Mouse (Mus musculus): Measurements from ENCODE around the gene Six3. TPM values are rescaled to one million over a fixed set of nuclear protein-coding genes. Genes with fewer than 3 reads are reported as not detected.
A peak's percentile ranks its signal among the peaks of the same experiment; 100 is the strongest.

Gene Six3
- polyA plus RNA-seq, 1 experiment from 2014 or later, result 4.0 TPM

DNA sequence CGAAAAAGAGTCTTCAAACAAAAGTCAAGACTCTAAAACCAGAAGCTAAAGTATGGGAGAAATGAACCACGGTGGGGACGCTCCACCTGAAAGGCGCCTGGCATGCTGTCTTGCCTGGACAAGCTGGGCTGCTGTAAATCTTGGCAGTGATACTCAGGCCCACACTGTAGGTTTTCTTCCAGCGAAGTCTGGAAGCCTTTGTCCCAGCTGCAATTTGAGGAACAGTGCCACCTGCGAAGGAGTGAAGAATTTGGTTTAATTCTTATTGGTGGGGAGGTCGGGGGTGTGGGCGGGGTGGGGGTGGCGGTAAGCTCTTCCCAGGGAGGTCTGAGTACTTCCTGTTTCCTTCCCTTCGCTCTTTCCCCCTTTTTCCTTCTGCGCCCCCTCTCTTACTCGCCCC, 31.9 kb downstream of the Six3 start:
- Histone ChIP-seq H3K4me1 (peaks cover 16% of the 10 kb centered on the region), H3K27ac (replicated peaks) (peak overlapping the region; percentile 81), H3K4me3 (peak overlapping the region; percentile 56), H3K36me3 (no peaks in the 10 kb centered on the region), H3K9me3 (replicated peaks) (no peaks in the 10 kb centered on the region), H3K27me3 (ENCODE audit: low read depth, poor library complexity, severe bottlenecking) (peaks cover 94% of the 10 kb centered on the region)
- 9% methylated on average over 10 of the region's 12 CpGs for WGBS
- no peak for DNase-seq (ENCODE audit: low spot score)

DNA sequence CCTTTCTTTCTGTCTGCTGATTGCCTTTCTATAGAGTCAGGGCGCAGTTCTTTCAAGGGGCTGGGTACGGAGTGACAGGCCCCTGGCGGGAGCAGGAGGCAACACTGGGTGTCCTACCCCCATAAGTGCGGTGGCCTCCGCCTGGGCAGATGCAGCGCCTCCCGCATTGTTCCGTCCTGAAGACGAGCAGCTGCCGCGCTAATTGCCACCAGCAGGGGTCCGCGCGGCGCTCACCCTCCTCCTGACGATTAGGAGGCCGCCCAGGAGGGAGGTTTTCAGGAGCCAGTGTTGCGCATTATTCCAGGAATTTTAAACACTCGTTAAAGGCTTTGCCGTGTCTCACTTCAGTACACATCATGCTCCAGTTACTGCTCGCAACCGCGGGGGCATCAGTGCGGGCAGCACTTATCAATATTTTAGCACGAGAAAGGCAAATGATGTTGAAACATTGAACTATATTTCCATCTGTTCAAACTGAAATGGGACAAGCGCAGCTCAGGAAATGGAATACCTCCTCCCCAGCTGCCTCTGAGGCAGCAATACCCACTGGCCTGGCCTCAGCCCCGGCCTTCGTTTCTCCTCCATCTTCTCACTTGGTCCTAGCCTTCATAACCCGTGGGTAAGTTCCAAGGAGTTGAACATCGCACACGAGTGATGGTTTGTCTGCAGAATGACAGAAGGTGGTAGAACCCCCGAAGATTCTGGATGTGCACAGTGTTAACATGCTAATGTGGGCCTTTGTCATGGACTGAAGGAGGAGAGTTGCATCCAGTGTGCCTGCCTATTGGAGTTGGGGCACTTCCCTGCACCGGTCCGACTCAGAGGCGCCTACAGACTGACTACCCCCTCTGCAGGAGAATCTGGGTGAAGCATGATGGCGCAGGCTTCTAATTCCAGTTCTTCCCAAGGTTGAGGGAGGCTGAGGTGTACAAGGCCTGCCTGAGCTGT, 32.6 kb downstream of the Six3 start:
- Histone ChIP-seq H3K27ac (replicated peaks) (peak overlapping the region; percentile 81), H3K9me3 (replicated peaks) (no peaks in the 10 kb centered on the region), H3K4me3 (peak overlapping the region; percentile 56), H3K27me3 (ENCODE audit: low read depth, poor library complexity, severe bottlenecking) (peaks cover 94% of the 10 kb centered on the region), H3K4me1 (peaks cover 16% of the 10 kb centered on the region), H3K36me3 (no peaks in the 10 kb centered on the region)
- 1% methylated on average over 36 of the region's 36 CpGs for WGBS
- peak; percentile 80 for DNase-seq (ENCODE audit: low spot score)

DNA sequence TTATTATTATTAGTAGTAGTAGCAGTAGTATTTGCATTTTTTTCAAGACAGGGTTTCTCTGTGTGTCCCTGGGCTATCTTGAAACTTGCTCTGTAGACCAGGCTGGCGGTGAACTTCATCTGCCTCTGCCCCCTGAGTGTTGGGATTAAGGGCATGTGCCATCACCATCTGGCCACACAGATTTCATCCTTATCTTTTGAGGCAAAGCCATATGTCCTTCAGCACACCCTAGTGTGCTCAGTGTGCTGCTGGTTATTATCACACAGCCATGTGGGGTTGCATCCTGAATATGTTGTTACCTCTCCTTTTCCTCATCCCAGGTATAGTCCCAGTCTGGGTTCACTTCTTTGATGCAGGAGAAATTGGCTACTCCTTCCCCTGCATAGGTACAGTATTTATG, 46.6 kb downstream of the Six3 start:
- no peak for DNase-seq (ENCODE audit: low spot score)
- H3K27me3 ChIP-seq (ENCODE audit: low read depth, poor library complexity, severe bottlenecking), result peaks cover 35% of the 10 kb centered on the region
- H3K27ac ChIP-seq (replicated peaks), result no peak overlapping the region
- H3K4me3 ChIP-seq, result no peak overlapping the region
- 94% methylated on average over 1 of the region's 1 CpGs for WGBS
- H3K9me3 ChIP-seq (replicated peaks), result no peaks in the 10 kb centered on the region
- H3K4me1 ChIP-seq, result peaks cover 7% of the 10 kb centered on the region; the same call in 1 of the 2 replicates
- no peaks in the 10 kb centered on the region for H3K36me3 ChIP-seq

DNA sequence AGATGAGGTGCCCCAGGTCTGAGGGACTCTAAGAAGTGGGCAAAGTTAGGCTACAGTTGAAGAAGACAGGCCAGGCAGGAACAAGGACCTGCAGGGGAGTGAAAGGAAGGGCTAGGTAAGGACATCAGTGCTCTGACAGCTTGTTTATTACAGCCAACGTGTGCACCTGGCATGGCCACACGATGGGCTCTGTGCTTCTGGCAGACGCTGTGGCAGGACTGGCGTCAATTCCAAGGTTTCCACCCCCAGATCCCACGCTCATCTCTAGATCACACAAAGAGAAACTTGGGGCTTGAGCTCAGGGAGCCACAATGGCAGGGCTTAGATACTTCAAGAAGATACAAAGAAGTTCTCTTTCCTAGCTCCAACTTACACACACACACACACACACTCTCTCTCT, 48.1 kb downstream of the Six3 start:
- DNase-seq (ENCODE audit: low spot score), result no peak
- Histone ChIP-seq H3K4me3 (no peak overlapping the region), H3K36me3 (no peaks in the 10 kb centered on the region), H3K9me3 (replicated peaks) (no peaks in the 10 kb centered on the region), H3K4me1 (peaks cover 7% of the 10 kb centered on the region), H3K27me3 (ENCODE audit: low read depth, poor library complexity, severe bottlenecking) (peaks cover 50% of the 10 kb centered on the region), H3K27ac (replicated peaks) (no peak overlapping the region)
- WGBS, result 77% methylated on average over 5 of the region's 5 CpGs

DNA sequence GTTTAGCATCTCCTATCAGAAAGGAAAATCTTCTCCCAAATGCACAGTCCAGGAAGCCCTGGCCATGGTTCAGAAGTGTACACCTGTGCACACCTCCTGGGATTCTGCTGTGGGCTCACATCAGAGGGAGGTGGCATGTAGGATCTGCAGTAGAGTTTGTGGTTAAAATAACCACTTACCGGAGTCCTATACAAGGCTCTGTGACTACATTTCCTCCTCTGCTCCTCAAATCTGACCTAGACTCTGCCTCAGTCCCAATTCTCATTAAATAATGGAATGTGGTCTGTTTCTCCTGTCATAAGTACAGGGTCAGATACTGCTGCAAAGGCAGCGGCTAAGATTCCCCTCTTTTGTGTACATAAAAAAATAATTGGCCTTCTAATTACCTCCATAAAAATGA, 50.8 kb downstream of the Six3 start:
- H3K27ac ChIP-seq (replicated peaks), result no peak overlapping the region
- H3K36me3 ChIP-seq, result no peaks in the 10 kb centered on the region
- peak overlapping the region; percentile 51; the same call in 1 of the 2 replicates for H3K4me3 ChIP-seq
- H3K4me1 ChIP-seq, result peaks cover 7% of the 10 kb centered on the region
- DNase-seq (ENCODE audit: low spot score), result no peak
- H3K27me3 ChIP-seq (ENCODE audit: low read depth, poor library complexity, severe bottlenecking), result peaks cover 65% of the 10 kb centered on the region
- H3K9me3 ChIP-seq (replicated peaks), result no peaks in the 10 kb centered on the region
- 39% methylated on average over 2 of the region's 2 CpGs for WGBS

DNA sequence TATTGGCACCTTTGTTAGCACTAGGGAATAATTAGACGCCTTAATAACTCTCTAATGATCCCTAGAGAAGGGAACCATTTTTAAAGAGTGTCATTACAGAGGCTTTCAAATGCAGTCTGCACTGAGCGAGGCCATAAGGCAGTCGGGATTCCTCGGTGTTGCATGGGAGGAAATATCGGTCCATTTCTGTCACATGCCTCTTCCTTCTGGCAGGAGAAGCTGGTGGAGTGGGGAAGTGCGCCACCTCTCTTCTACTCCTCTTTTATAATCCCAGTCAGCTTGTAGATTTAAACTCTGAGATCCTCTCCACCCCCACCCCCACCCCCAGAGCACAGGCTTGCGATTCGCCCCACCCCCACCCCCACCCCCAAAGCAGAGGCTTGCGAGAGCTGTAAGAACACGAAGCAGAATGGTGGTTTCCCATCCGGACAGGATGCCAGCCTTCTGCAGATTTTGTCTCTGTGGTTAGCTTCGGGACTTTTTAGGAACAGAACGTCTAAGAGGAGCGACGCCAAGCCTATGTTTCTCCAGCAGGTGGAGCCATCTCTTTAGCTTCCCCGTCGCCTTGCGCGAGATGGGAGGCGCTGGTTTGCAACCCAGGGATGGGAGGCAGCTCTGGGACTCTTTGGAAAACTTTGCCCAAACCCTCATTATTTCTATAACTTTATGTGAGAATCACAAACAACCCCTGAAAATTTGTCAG, 51.4 kb downstream of the Six3 start:
- Histone ChIP-seq H3K27ac (replicated peaks) (no peak overlapping the region), H3K36me3 (no peaks in the 10 kb centered on the region), H3K4me3 (peak overlapping the region; percentile 51), H3K4me1 (peaks cover 7% of the 10 kb centered on the region), H3K27me3 (ENCODE audit: low read depth, poor library complexity, severe bottlenecking) (peaks cover 70% of the 10 kb centered on the region), H3K9me3 (replicated peaks) (no peaks in the 10 kb centered on the region)
- peak; percentile 77 for DNase-seq (ENCODE audit: low spot score)
- 2% methylated on average over 20 of the region's 20 CpGs for WGBS

Other genes with a start within 250 kb of the Six3 start
- 1.6 and 3.0 TPM in 2 replicates for gene Six2, start 74.7 kb downstream of the Six3 start, polyA plus RNA-seq (2016; fragmentation: Nextera tagmentation; extraction: Ambion mirVana)

Measured in midbrain, embryonic 10.5 days (tissue).